Mouse (Mus musculus) lung, postnatal 36 days (tissue): ENCODE measurements at regions not wholly inside any gene's neighbourhood (a gene's known extent, or its start where the extent isn't known, plus 50 kb on each side); places are given as distances from the start of the nearest gene placed in this dataset.

Source experiments
- DNase-seq: peaks from one replicate; pipeline ENCODE4 v3.0.0; 2022; ENCODE audit warnings: mixed read lengths

GRCm38 (mm10) chr9:41545776-41546175, 384.3 kb upstream of the Ubash3b start:
- DNase-seq, result peak; percentile 43

GRCm38 (mm10) chr9:41542511-41542910, 381.0 kb upstream of the Ubash3b start:
- no peak for DNase-seq

- no peak for DNase-seq
These were observed 379.8 kb upstream of the Ubash3b start for GRCm38 (mm10) chr9:41541327-41541726.

GRCm38 (mm10) chr9:41532786-41533185, 371.3 kb upstream of the Ubash3b start:
- DNase-seq, result no peak

- no peak for DNase-seq
These were observed 370.8 kb upstream of the Ubash3b start for GRCm38 (mm10) chr9:41532290-41532689.

- no peak for DNase-seq
These were observed 370.1 kb upstream of the Ubash3b start for GRCm38 (mm10) chr9:41531596-41531995.

GRCm38 (mm10) chr9:41526126-41526525, 364.6 kb upstream of the Ubash3b start:
- no peak for DNase-seq

- no peak for DNase-seq
These were observed 364.0 kb upstream of the Ubash3b start for GRCm38 (mm10) chr9:41525534-41525933.

- no peak for DNase-seq
These were observed 363.1 kb upstream of the Ubash3b start for GRCm38 (mm10) chr9:41524591-41524990.

- DNase-seq, result no peak
These were observed 362.5 kb upstream of the Ubash3b start for GRCm38 (mm10) chr9:41523969-41524368.

- DNase-seq, result no peak
These were observed 360.8 kb upstream of the Ubash3b start for GRCm38 (mm10) chr9:41522302-41522701.

- no peak for DNase-seq
These were observed 356.3 kb upstream of the Ubash3b start for GRCm38 (mm10) chr9:41517787-41518186.

- no peak for DNase-seq
These were observed 355.7 kb upstream of the Ubash3b start for GRCm38 (mm10) chr9:41517053-41517696.

- no peak for DNase-seq
These were observed 353.7 kb upstream of the Ubash3b start for GRCm38 (mm10) chr9:41515192-41515591.

GRCm38 (mm10) chr9:41513701-41514100, 352.2 kb upstream of the Ubash3b start:
- DNase-seq, result no peak

- DNase-seq, result no peak
These were observed 348.1 kb upstream of the Ubash3b start for GRCm38 (mm10) chr9:41509597-41509996.

GRCm38 (mm10) chr9:41508746-41509145, 347.2 kb upstream of the Ubash3b start:
- no peak for DNase-seq

- DNase-seq, result no peak
These were observed 336.8 kb upstream of the Ubash3b start for GRCm38 (mm10) chr9:41498326-41498725.

- DNase-seq, result no peak
These were observed 328.6 kb upstream of the Ubash3b start for GRCm38 (mm10) chr9:41490112-41490511.

GRCm38 (mm10) chr9:41488046-41488445, 326.5 kb upstream of the Ubash3b start:
- no peak for DNase-seq

- DNase-seq, result no peak
These were observed 321.7 kb upstream of the Ubash3b start for GRCm38 (mm10) chr9:41483218-41483617.

GRCm38 (mm10) chr9:41481611-41482266, 320.2 kb upstream of the Ubash3b start:
- DNase-seq, result no peak

- DNase-seq, result peak; percentile 57
These were observed 318.6 kb upstream of the Ubash3b start for GRCm38 (mm10) chr9:41479854-41480749.

- no peak for DNase-seq
These were observed 317.6 kb upstream of the Ubash3b start for GRCm38 (mm10) chr9:41479085-41479484.
